Mouse (Mus musculus) megakaryocyte progenitor cell, adult 5-6 weeks (primary cell): ENCODE results near the gene Serbp1. TPM values are rescaled to one million over a fixed set of nuclear protein-coding genes. Genes with fewer than 3 reads are reported as not detected.
"Not testable (repeated sequence)": the region's sequence is repeated elsewhere in the genome, so short reads cannot be mapped to it uniquely, and the experiment has no call there.

Experiments
- ATAC-seq: replicated peaks from 2 replicates; pipeline ENCODE4 v1.8.0; 2016; ENCODE audit warnings: mild to moderate bottlenecking, moderate TSS enrichment, inconsistent platforms; ENCODE audit not compliant: poor library complexity
- total RNA-seq, 2 experiments: library from RNA; stranded (forward) in 1 of 2; stranded (reverse) in 1 of 2; fragments of 157-497, 149-512 nt in 1 of 2; fragments of 200-1000 nt in 1 of 2; gene quantifications; 2 replicates each; pipeline versions ENCODE4 v1.2.3 to v1.2.4; 2015 to 2017

Serbp1 gene
- total RNA-seq (2015) (1,237 and 1,242 TPM in 2 replicates), total RNA-seq (2017) (2,350 and 2,917 TPM in 2 replicates)

- ATAC-seq, result no peak
Measured at GRCm38 (mm10) chr6:67237977-67238376, at the start of gene Serbp1. Gene Serbp1 (plus strand): TSS chr6:67238176.

DNA sequence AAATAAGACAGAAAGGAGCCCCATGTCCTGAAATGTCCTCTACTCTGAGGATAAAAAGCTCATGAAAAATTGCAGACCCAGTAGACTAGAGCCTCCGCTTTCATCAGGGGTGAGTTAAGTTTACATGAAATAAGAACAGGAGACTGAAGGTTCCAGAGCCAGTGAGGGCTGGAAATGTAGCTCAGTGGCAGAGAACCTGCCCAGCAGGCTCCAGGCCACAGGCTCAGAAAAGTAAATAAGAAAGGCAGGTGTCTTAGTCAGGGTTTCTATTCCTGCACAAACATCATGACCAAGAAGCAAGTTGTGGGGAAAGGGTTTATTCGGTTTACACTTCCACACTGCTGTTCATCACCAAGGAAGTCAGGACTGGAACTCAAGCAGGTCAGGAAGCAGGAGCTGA is 44.4 kb upstream of the Serbp1 start:
- ATAC-seq, result no peak

- ATAC-seq, result no peak
Measured at GRCm38 (mm10) chr6:67194606-67195005, 43.4 kb upstream of the Serbp1 start.

- peak; percentile 33; the same call in 1 of the 2 replicates for ATAC-seq
Measured at GRCm38 (mm10) chr6:67195148-67195611, 42.8 kb upstream of the Serbp1 start.

- no peak for ATAC-seq
Measured at GRCm38 (mm10) chr6:67196821-67197220, 41.2 kb upstream of the Serbp1 start.

- peak; percentile 70 for ATAC-seq
Measured at GRCm38 (mm10) chr6:67198085-67198484, 39.9 kb upstream of the Serbp1 start.

- ATAC-seq, result no peak
Measured at GRCm38 (mm10) chr6:67200715-67201322, 37.2 kb upstream of the Serbp1 start.

GRCm38 (mm10) chr6:67205081-67206037 is 32.6 kb upstream of the Serbp1 start:
- ATAC-seq, result no peak

DNA sequence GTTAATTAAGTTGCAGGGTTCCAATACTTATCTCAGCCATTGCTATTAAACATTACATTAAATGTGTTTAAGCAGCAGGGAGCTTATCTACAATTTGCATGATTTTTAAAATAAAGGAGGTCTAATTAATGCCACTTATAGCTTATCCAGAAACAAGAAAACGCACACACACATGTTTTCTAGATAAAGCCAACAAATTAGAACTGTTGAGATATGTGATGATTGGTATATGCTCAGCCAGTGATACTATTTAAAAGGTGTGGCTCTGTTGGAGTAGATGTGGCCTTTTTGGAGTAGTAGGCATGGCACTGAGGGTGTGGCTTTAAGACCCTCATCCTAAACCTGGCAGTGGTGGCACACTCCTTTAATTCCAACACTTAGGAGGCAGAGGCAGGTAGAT is 25.6 kb upstream of the Serbp1 start:
- ATAC-seq, result peak; percentile 60

DNA sequence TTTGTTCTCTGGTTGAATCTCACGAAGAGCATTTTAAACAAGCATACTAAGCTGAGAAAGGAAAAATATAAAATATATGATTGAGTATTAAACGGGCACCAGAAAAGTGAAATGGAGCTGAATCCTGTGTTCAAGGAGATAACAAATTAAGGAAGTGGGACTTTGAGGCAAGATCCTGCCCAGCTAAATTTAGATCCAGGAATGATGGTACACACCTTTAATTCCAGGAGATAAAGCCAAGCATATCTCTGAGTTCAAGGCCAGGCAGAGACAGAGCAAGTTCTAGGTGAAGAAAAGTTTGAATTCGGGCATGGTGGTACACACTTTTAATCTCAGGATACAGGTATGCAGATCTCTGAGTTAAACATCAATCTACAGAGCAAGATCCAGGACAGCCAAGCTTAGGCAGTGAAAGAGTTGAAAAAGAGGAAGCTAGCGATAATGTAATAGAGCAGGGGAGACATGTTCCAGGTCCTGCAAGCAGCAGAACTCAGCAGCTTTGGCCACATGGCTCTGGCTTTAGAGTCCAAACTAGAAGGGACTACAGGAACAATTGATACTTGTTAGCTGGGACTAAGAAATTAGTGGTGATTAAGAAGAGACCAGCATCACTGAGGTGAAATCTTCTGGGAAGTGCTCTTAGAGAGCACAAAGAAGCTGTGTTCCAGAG is 24.4 kb upstream of the Serbp1 start:
- peak; percentile 47 for ATAC-seq

- ATAC-seq, result no peak
Measured at GRCm38 (mm10) chr6:67217402-67217801, 20.6 kb upstream of the Serbp1 start.

- no peak for ATAC-seq
Measured at GRCm38 (mm10) chr6:67217846-67218245, 20.1 kb upstream of the Serbp1 start.

DNA sequence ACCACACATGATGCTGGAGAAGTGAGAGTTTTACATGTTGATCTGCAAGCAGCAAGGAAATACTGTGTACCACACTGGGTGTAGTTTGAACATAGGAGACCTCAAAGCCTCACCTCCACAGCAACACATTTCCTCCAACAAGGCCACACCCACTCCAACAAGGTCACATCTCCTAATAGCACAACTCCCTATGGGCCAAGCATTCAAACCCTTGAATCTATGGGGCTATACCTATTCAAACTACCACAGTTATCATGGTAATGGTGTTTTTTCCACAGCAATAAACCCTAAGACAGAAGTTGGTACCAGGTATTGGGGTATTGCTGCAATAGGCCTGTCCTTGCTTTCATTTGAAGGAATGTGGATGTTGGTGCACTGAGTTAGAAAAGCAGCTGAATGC is 19.4 kb upstream of the Serbp1 start:
- no peak for ATAC-seq

- not testable (repeated sequence) for ATAC-seq
Measured at GRCm38 (mm10) chr6:67219931-67220330, 18.0 kb upstream of the Serbp1 start.

GRCm38 (mm10) chr6:67220731-67221130 is 17.2 kb upstream of the Serbp1 start:
- ATAC-seq, result no peak

- ATAC-seq, result no peak
Measured at GRCm38 (mm10) chr6:67223082-67223481, 14.9 kb upstream of the Serbp1 start.

- no peak for ATAC-seq
Measured at GRCm38 (mm10) chr6:67223499-67223898, 14.5 kb upstream of the Serbp1 start.

- no peak for ATAC-seq
Measured at GRCm38 (mm10) chr6:67226286-67226685, 11.7 kb upstream of the Serbp1 start.

GRCm38 (mm10) chr6:67228459-67229107 is 9.4 kb upstream of the Serbp1 start:
- 0 out of 2 replicates have a peak, but pooled peaks have one; percentile 15 for ATAC-seq

GRCm38 (mm10) chr6:67229521-67229920 is 8.5 kb upstream of the Serbp1 start:
- peak; percentile 35; the same call in 1 of the 2 replicates for ATAC-seq
